Mouse (Mus musculus): Measurements from ENCODE around the gene Tyk2.

Gene Tyk2

GRCm38 (mm10) chr9:21131059-21131956 lies at the start of gene Tyk2:
TSS of gene Tyk2 (minus strand) at chr9:21131243.
- DNase-seq = peak; percentile 98

DNA sequence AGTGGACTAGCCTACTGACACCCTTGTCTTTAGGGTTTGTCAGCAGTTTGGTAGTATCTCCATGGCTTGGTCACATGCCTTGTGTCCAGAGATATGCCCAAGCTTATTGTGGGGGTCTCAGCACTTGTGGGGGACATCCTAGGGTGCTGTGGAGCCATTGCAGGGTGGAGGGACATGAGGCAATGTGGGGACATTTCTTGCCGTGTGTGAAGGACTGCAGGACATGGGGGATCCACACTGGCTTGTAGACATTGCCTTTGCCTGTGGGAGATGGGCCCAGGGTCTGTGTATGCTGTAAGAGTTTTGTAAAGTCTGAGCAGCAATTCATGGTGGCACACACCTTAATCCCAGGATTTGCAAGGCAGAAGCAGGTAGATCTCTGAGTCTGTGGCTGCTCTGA lies 49.8 kb upstream of the Tyk2 start:
- no peak for DNase-seq

GRCm38 (mm10) chr9:21180402-21180801 lies 49.4 kb upstream of the Tyk2 start:
- no peak for DNase-seq

GRCm38 (mm10) chr9:21172364-21172763 lies 41.3 kb upstream of the Tyk2 start:
- no peak for DNase-seq

GRCm38 (mm10) chr9:21169157-21169556 lies 38.1 kb upstream of the Tyk2 start:
- no peak for DNase-seq

GRCm38 (mm10) chr9:21168161-21169123 lies 37.4 kb upstream of the Tyk2 start:
- DNase-seq = peak; percentile 85

- DNase-seq = no peak
Measured at GRCm38 (mm10) chr9:21167140-21168097, 36.4 kb upstream of the Tyk2 start.

- no peak for DNase-seq
Measured at GRCm38 (mm10) chr9:21166516-21166915, 35.5 kb upstream of the Tyk2 start.

- peak; percentile 64 for DNase-seq
Measured at GRCm38 (mm10) chr9:21165952-21166451, 35.0 kb upstream of the Tyk2 start.

- peak; percentile 66 for DNase-seq
Measured at GRCm38 (mm10) chr9:21165041-21165951, 34.3 kb upstream of the Tyk2 start, which contains the start of gene Pde4a. TSS of gene Pde4a (plus strand) at chr9:21165714.

- DNase-seq = peak; percentile 38
Measured at GRCm38 (mm10) chr9:21164072-21164471, 33.0 kb upstream of the Tyk2 start.

DNA sequence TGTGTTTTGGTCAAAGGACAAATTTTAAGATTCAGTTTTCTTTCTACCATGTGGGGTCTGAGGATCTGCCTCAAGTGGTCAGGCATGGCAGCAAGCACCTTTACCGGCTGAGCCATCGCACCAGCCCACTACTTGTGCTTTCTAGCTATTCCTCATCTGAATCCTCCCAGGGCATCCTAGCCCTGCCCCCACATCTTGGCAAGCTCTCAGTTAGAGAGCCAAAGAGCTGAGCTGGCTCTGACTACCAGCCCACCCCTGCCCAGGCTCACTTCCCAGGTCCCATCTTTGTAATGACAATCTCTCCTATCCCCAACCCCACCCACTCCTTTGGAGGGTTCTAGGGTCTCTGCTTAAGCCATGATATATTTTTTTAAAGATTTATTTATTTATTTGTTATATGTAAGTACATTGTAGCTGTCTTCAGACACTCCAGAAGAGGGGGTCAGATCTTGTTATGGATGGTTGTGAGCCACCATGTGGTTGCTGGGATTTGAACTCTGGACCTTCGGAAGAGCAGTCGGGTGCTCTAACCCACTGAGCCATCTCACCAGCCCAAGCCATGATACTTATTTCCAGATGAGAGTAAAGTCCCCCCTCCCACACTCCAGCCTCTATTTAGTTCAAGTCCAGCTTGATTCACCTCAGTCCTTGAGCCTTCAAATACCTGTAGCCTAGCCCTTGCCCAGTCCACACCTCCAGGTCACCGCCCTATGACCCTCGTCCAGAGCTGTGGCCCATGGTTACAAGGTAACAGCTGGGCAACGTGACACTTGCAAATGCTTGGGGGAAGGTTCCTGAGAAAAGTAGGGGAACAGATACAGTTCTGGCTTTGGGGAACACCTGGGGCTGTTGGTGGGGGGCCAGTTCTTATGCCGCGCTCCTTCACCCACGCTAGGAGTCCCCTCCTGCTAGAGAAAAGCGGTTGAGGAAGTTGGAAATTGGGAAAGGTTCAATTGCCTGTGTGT lies 32.3 kb upstream of the Tyk2 start:
- DNase-seq = no peak

- DNase-seq = peak; percentile 93
Measured at GRCm38 (mm10) chr9:21161209-21161909, 30.3 kb upstream of the Tyk2 start.

DNA sequence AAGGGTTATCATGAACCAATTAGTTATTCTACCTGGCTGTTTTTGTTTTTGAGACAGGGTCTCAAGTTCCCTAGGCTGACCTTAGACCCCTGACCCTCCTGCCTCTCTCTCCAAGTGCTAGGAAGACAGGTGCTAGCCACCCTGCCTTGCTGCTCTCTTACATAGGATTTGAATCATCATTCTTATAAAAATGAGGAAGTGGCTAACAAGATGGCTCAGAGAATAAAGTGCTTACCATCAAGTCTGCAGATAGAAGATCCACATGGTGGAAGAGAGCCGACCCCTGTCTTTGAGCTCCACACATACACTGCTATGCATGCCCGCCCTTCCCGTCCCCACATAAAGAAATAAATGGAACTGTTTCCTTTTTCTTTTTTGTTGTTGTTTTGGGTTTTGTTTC lies 23.7 kb upstream of the Tyk2 start:
- DNase-seq = no peak

DNA sequence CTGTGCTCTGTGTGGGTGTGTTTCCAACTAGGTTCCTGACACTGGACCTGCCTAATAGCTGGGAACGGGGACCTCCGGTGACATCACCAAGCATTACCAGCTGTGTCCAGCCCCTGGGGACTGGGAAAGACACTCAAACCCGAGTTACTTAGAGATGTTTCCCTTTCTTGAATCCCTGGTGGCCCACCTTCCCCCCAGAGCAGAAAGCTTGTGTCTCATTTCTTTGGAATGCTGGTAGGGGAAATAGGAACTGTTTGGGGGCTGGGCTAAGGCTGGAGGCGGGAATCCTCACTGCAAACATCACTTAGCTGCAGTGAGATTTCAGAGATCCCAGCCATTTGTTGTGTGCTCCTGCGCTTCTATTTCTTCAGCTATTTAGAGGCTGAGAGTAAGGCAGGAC lies 22.8 kb upstream of the Tyk2 start:
- peak; percentile 21 for DNase-seq

- peak; percentile 25 for DNase-seq
Measured at GRCm38 (mm10) chr9:21153331-21153730, 22.3 kb upstream of the Tyk2 start.

DNA sequence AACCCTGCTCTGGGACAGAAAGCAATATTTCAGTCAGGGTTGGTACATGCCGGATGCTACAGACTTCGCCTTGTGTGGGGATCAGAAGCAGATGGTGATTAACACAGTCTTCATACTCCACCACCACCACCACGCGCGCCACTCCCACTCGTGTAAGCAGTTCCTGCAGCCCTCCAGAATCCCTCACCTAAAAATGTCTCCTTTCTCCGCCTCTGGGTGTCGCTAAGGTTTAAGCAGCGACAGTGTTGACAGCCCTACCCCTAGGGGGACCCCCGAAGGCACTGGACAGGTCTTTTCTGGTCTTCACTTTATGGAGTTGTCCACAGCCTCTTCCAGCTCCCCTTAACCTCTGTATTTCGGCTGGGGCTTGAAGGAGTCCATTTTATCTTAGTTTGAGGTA lies 21.7 kb upstream of the Tyk2 start:
- DNase-seq = peak; percentile 82

DNA sequence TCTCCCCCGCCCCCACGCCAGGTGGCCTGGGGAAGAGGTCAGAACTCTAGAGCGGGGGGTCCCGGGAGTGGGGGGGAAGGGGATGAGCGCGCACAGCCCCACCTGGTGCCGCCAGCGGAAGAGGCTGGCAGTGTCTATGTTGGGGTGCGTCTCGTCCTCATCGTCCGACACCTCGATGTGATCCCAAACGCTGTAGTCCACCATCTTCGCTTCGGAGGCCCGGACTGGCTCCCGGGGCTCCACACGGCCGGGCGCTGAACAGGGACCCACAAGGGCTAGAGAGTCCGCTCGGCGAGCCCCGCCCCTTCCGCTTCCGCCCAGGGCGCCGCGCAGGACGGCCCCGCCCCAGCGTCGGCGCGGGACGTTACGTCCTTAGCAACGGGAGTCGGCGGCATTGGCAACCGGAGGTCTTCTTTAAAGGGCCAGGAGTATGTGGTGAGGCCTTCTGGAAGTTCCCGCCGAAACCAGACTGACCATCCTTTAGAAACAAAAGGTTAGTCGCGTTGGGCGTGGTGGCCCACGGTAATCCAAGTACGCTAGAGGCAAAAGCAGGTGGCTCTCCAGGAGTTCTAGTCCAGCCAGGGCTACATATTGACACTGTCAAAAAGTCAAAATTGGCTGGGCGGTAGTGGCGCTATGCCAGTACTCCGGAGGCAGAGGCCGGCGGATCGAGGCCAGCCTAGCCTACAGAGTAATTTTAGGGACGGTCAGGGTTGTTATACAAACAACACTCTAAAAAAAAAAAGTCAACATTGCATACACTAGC lies 18.8 kb upstream of the Tyk2 start, which contains the start of gene Cdc37:
TSS of gene Cdc37 (minus strand) at position 329 of the 766 bp plus-strand sequence.
- peak; percentile 97 for DNase-seq

Data from retina, postnatal 1 day (tissue).